In genomic region chr4:108834971-108835311, GRCm38 (mm10) we compare ENCODE assay signal across 8 mouse cellular contexts. TPM values are rescaled to one million over a fixed set of nuclear protein-coding genes. Genes with fewer than 3 reads are reported as not detected.
DNase-seq lines count a peak whose midpoint lies in the region; ATAC-seq and TF ChIP-seq lines count a peak whose summit lies in the region.

No protein-coding gene starts in this region.

- no peaks in the 10 kb centered on the region for H3K27me3 ChIP-seq in heart, embryonic 13.5 days (replicated peaks)
- no peaks in the 10 kb centered on the region for H3K27me3 ChIP-seq in limb, embryonic 15.5 days
- H3K27me3 ChIP-seq in neural tube, embryonic 11.5 days (ENCODE audit: control insufficient read depth, insufficient read depth, low read length) = no peaks in the 10 kb centered on the region

- H3K4me1 ChIP-seq in bone marrow, adult 2 months (ENCODE audit: control insufficient read depth, insufficient read depth, low read length) = no peaks in the 10 kb centered on the region
- H3K4me1 ChIP-seq in heart, embryonic 13.5 days = peaks cover 59% of the 10 kb centered on the region
- peaks cover 24% of the 10 kb centered on the region for H3K4me1 ChIP-seq in limb, embryonic 15.5 days
- H3K4me1 ChIP-seq in neural tube, embryonic 11.5 days (ENCODE audit: control insufficient read depth, insufficient read depth, low read length) = peaks cover 13% of the 10 kb centered on the region; the same call in 1 of the 2 replicates

- no peak for TF ChIP-seq POLR2A in bone marrow, adult 2 months (IDR thresholded peaks at IDR 0.05; ENCODE audit: borderline replicate concordance, control insufficient read depth, low read depth, low read length)

- H3K9me3 ChIP-seq in heart, embryonic 13.5 days = no peaks in the 10 kb centered on the region
- H3K9me3 ChIP-seq in limb, embryonic 15.5 days = no peaks in the 10 kb centered on the region
- H3K9me3 ChIP-seq in neural tube, embryonic 11.5 days (ENCODE audit: control insufficient read depth, low read length) = no peaks in the 10 kb centered on the region

- ATAC-seq in heart, embryonic 13.5 days (ENCODE audit: extremely low read depth, insufficient number of reproducible peaks, low FRiP score, low TSS enrichment) = no peak
- no peak for ATAC-seq in limb, embryonic 15.5 days (ENCODE audit: insufficient number of reproducible peaks, low FRiP score, low TSS enrichment, low read depth)
- ATAC-seq in neural tube, embryonic 11.5 days (ENCODE audit: insufficient read depth, low FRiP score, low TSS enrichment) = no peak

- H3K36me3 ChIP-seq in heart, embryonic 13.5 days = peaks cover 4% of the 10 kb centered on the region
- peaks cover 5% of the 10 kb centered on the region; the same call in 1 of the 2 replicates for H3K36me3 ChIP-seq in limb, embryonic 15.5 days
- H3K36me3 ChIP-seq in neural tube, embryonic 11.5 days (ENCODE audit: control insufficient read depth, insufficient read depth, low read length) = no peaks in the 10 kb centered on the region

- H3K27ac ChIP-seq in layer of hippocampus, adult 2 months = peak overlapping the region; percentile 99
- no peak overlapping the region for H3K27ac ChIP-seq in bone marrow, adult 2 months (ENCODE audit: control insufficient read depth, insufficient read depth, low read depth, low read length, poor library complexity)
- H3K27ac ChIP-seq in heart, embryonic 13.5 days (replicated peaks) = peak overlapping the region; percentile 98
- peak overlapping the region; percentile 98 for H3K27ac ChIP-seq in limb, embryonic 15.5 days
- H3K27ac ChIP-seq in neural tube, embryonic 11.5 days (ENCODE audit: low read depth, low read length) = peak overlapping the region; percentile 99

- no peak for TF ChIP-seq CTCF in layer of hippocampus, adult 2 months (conservative IDR thresholded peaks at IDR 0.05)
- TF ChIP-seq CTCF in bone marrow, adult 2 months (IDR thresholded peaks at IDR 0.05; ENCODE audit: control insufficient read depth, insufficient read depth, low read length) = no peak

- WGBS in bone marrow, adult 2 months = 1% methylated on average over 15 of the region's 15 CpGs
- WGBS in heart, embryonic 13.5 days = 1% methylated on average over 15 of the region's 15 CpGs
- WGBS in limb, embryonic 15.5 days = under 1% methylated on average over 15 of the region's 15 CpGs
- under 1% methylated on average over 15 of the region's 15 CpGs for WGBS in neural tube, embryonic 11.5 days

- H3K9ac ChIP-seq in heart, embryonic 13.5 days = peak overlapping the region; percentile 97
- peak overlapping the region; percentile 54 for H3K9ac ChIP-seq in limb, embryonic 15.5 days
- H3K9ac ChIP-seq in neural tube, embryonic 11.5 days (ENCODE audit: low read length) = peak overlapping the region; percentile 100

- DNase-seq in layer of hippocampus, adult 2 months (ENCODE audit: low spot score in 2 of 2) = no peak
- no peak for DNase-seq in layer of hippocampus, adult 11-12 months (ENCODE audit: low spot score)
- peak; percentile 19 for DNase-seq in neural tube, embryonic 11.5 days (ENCODE audit: low spot score)
- no peak for DNase-seq in frontal cortex, postnatal 25 days (ENCODE audit: low spot score in 2 of 2)
- no peak for DNase-seq in spleen, adult 12 weeks (ENCODE audit: low spot score)

- peak overlapping the region; percentile 74 for H3K4me2 ChIP-seq in heart, embryonic 13.5 days
- H3K4me2 ChIP-seq in limb, embryonic 15.5 days = peak overlapping the region; percentile 57
- H3K4me2 ChIP-seq in neural tube, embryonic 11.5 days (ENCODE audit: low read depth) = peak overlapping the region; percentile 84

- H3K4me3 ChIP-seq in layer of hippocampus, adult 2 months = peak overlapping the region; percentile 93
- peak overlapping the region; percentile 83 for H3K4me3 ChIP-seq in bone marrow, adult 2 months (replicated peaks; ENCODE audit: control insufficient read depth, low read depth, low read length)
- peak overlapping the region; percentile 96 for H3K4me3 ChIP-seq in heart, embryonic 13.5 days
- peak overlapping the region; percentile 93 for H3K4me3 ChIP-seq in limb, embryonic 15.5 days
- H3K4me3 ChIP-seq in neural tube, embryonic 11.5 days (ENCODE audit: low read depth, low read length) = peak overlapping the region; percentile 91

RNA-seq across cellular contexts. Expression of gene Txndc12, which starts 0.5 kb away (rescaled TPM):
- 10 to 100 TPM; 32.3 to 33.8 TPM for total RNA-seq in layer of hippocampus, adult 2 months (2021)
- polyA plus RNA-seq in bone marrow, adult 2 months (2011; ENCODE audit: insufficient read depth, insufficient read length, low replicate concordance, missing spikeins) = 12.5 and 16.3 TPM in 2 replicates
- polyA plus RNA-seq in heart, embryonic 13.5 days (2015; fragmentation: Nextera tagmentation; extraction: Ambion mirVana) = 121 and 130 TPM in 2 replicates
- 109 and 112 TPM in 2 replicates for polyA plus RNA-seq in limb, embryonic 15.5 days (2015; fragmentation: Nextera tagmentation; extraction: Ambion mirVana)
- 104 and 105 TPM in 2 replicates for polyA plus RNA-seq in neural tube, embryonic 11.5 days (2014; fragmentation: Nextera tagmentation; extraction: Ambion mirVana)

RNA-seq across cellular contexts. Expression of gene Btf3l4, which starts 1.5 kb away (rescaled TPM):
- total RNA-seq in layer of hippocampus, adult 2 months (2021) = 10 to 100 TPM; 87.9 to 89.4 TPM
- polyA plus RNA-seq in bone marrow, adult 2 months (2011; ENCODE audit: insufficient read depth, insufficient read length, low replicate concordance, missing spikeins) = 23.5 and 29.2 TPM in 2 replicates
- 163 and 171 TPM in 2 replicates for polyA plus RNA-seq in heart, embryonic 13.5 days (2015; fragmentation: Nextera tagmentation; extraction: Ambion mirVana)
- 129 and 140 TPM in 2 replicates for polyA plus RNA-seq in limb, embryonic 15.5 days (2015; fragmentation: Nextera tagmentation; extraction: Ambion mirVana)
- 235 and 243 TPM in 2 replicates for polyA plus RNA-seq in neural tube, embryonic 11.5 days (2014; fragmentation: Nextera tagmentation; extraction: Ambion mirVana)

RNA-seq across cellular contexts. Expression of gene Kti12, which starts 12.6 kb away (rescaled TPM):
- total RNA-seq in layer of hippocampus, adult 2 months (2021) = 10 to 100 TPM; 18.1 to 18.9 TPM
- 12.1 and 17.1 TPM in 2 replicates for polyA plus RNA-seq in bone marrow, adult 2 months (2011; ENCODE audit: insufficient read depth, insufficient read length, low replicate concordance, missing spikeins)
- 24.6 and 27.6 TPM in 2 replicates for polyA plus RNA-seq in heart, embryonic 13.5 days (2015; fragmentation: Nextera tagmentation; extraction: Ambion mirVana)
- polyA plus RNA-seq in limb, embryonic 15.5 days (2015; fragmentation: Nextera tagmentation; extraction: Ambion mirVana) = 48.5 and 51.8 TPM in 2 replicates
- polyA plus RNA-seq in neural tube, embryonic 11.5 days (2014; fragmentation: Nextera tagmentation; extraction: Ambion mirVana) = 49.4 and 49.7 TPM in 2 replicates

RNA-seq across cellular contexts. Expression of gene A730015C16Rik, which starts 13.5 kb away (rescaled TPM):
- not detected for total RNA-seq in layer of hippocampus, adult 2 months (2021)
- polyA plus RNA-seq in bone marrow, adult 2 months (2011; ENCODE audit: insufficient read depth, insufficient read length, low replicate concordance, missing spikeins) = not detected in 2 replicates
- 0.83 and 1.4 TPM in 2 replicates for polyA plus RNA-seq in heart, embryonic 13.5 days (2015; fragmentation: Nextera tagmentation; extraction: Ambion mirVana)
- 0.74 and 1.2 TPM in 2 replicates for polyA plus RNA-seq in limb, embryonic 15.5 days (2015; fragmentation: Nextera tagmentation; extraction: Ambion mirVana)
- polyA plus RNA-seq in neural tube, embryonic 11.5 days (2014; fragmentation: Nextera tagmentation; extraction: Ambion mirVana) = 1.1 and 2.5 TPM in 2 replicates

RNA-seq across cellular contexts. Expression of gene Rab3b, which starts 43.9 kb away (rescaled TPM):
- total RNA-seq in layer of hippocampus, adult 2 months (2021) = 10 to 100 TPM; 46.2 to 48.3 TPM
- polyA plus RNA-seq in bone marrow, adult 2 months (2011; ENCODE audit: insufficient read depth, insufficient read length, low replicate concordance, missing spikeins) = 1.8 TPM in 1 of 2 replicates, not detected in the other
- polyA plus RNA-seq in heart, embryonic 13.5 days (2015; fragmentation: Nextera tagmentation; extraction: Ambion mirVana) = 6.7 TPM in 2 replicates
- 10.5 and 12.3 TPM in 2 replicates for polyA plus RNA-seq in limb, embryonic 15.5 days (2015; fragmentation: Nextera tagmentation; extraction: Ambion mirVana)
- 25.9 and 27.7 TPM in 2 replicates for polyA plus RNA-seq in neural tube, embryonic 11.5 days (2014; fragmentation: Nextera tagmentation; extraction: Ambion mirVana)
